Mouse (Mus musculus) C2C12 (cell line): ENCODE data around the gene Capn11.

Experiments used
- CEBPB ChIP-seq: IDR thresholded peaks from one replicate; pipeline ENCODE4 v1.6.1; 2011; ENCODE audit warnings: low read depth, mild to moderate bottlenecking, control low read depth, moderate library complexity
- CTCF ChIP-seq: IDR thresholded peaks from one replicate; pipeline ENCODE4 v1.5.1; 2011; ENCODE audit not compliant: control insufficient read depth, insufficient read depth, insufficient read length
- FOSL1 ChIP-seq: IDR thresholded peaks from one replicate; pipeline ENCODE4 v1.8.0; 2011; ENCODE audit warnings: mild to moderate bottlenecking, low read length; ENCODE audit not compliant: poor library complexity, insufficient read depth, severe bottlenecking
- MAX ChIP-seq: IDR thresholded peaks from one replicate; pipeline ENCODE4 v1.6.1; 2011; ENCODE audit warnings: mild to moderate bottlenecking, control low read depth
- MYOD1 ChIP-seq: IDR thresholded peaks from one replicate; pipeline ENCODE4 v1.6.1; 2011; ENCODE audit warnings: low read depth; ENCODE audit not compliant: control insufficient read depth, insufficient read length
- MYOG ChIP-seq: IDR thresholded peaks from one replicate; pipeline ENCODE4 v1.6.1; 2011; ENCODE audit not compliant: control insufficient read depth, insufficient read length; ENCODE audit errors: extremely low read depth
- USF1 ChIP-seq: IDR thresholded peaks from one replicate; pipeline ENCODE4 v1.6.1; 2011; ENCODE audit warnings: low read depth, mild to moderate bottlenecking, control low read depth, moderate library complexity

DNA sequence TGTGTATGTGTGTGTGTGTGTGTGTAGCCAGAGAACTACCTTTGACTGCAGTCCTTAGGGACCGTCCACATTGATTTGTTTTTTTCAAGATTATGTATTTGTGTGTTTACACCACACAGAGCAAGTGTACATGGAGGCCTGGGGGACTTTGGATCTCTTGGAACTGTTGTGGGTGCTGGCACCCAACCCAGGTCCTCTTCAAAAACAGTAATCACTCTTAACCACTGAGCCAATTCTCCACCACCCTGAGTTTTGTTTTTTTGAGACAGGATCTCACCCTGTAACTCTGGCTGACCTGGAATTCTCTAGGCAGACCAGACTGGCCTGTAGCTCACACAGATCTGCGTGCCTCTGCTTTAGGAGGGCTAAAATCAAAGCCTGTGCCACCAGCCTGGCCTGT, 60.7 kb downstream of the Capn11 start:
- TF ChIP-seq CTCF = no peak
- TF ChIP-seq USF1 = no peak
- no peak for TF ChIP-seq MAX
- no peak for TF ChIP-seq MYOD1
- TF ChIP-seq MYOG = no peak
- no peak for TF ChIP-seq CEBPB
- TF ChIP-seq FOSL1 = no peak
